Mouse (Mus musculus): ENCODE data around the gene Syt3. TPM values are rescaled to one million over a fixed set of nuclear protein-coding genes. Genes with fewer than 3 reads are reported as not detected.

Syt3 gene
- polyA plus RNA-seq, 1 experiment from 2014 or later = 2.1 TPM

DNA sequence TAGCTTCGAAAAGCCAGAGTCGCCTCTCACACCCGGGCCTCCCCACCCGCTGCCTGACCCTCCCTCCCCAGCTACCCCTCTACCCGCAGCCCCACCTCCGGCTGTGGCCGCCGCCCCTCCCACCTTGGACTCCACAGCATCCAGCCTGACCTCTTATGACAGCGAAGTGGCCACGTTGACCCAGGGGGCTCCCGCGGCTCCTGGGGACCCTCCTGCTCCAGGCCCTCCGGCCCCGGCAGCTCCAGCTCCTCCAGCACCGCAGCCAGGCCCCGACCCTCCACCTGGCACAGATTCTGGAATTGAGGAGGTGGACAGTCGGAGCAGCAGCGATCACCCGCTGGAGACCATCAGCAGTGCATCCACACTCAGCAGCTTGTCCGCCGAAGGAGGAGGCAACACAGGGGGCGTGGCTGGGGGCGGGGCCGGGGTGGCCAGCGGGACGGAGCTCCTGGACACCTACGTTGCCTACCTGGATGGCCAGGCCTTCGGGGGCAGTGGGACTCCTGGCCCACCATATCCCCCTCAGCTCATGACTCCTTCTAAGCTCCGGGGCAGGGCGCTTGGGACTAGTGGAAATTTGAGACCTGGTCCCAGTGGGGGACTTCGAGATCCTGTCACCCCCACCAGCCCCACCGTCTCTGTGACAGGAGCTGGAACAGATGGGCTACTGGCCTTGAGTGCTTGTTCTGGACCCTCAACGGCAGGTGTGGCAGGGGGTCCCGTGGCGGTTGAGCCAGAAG lies 30.1 kb upstream of the Syt3 start:
- ATAC-seq (ENCODE audit: insufficient number of reproducible peaks, low FRiP score, low TSS enrichment, low read depth) (no peak), DNase-seq (ENCODE audit: low spot score) (no peak)
- Histone ChIP-seq H3K27ac (replicated peaks; ENCODE audit: low read depth, low read length) (no peak overlapping the region), H3K4me2 (ENCODE audit: low read depth, severe bottlenecking) (peak overlapping the region; percentile 16; the same call in 1 of the 2 replicates), H3K4me3 (ENCODE audit: low read depth, low read length) (peak overlapping the region; percentile 3; the same call in 1 of the 2 replicates), H3K27me3 (ENCODE audit: control insufficient read depth, insufficient read depth, low read length) (peaks cover 90% of the 10 kb centered on the region), H3K9me3 (ENCODE audit: control insufficient read depth, low read length) (no peaks in the 10 kb centered on the region), H3K9ac (ENCODE audit: low read length) (no peak overlapping the region), H3K36me3 (ENCODE audit: control insufficient read depth, insufficient read depth, low read length) (no peaks in the 10 kb centered on the region), H3K4me1 (ENCODE audit: control insufficient read depth, insufficient read depth, low read length) (peaks cover 16% of the 10 kb centered on the region; the same call in 1 of the 2 replicates)
- 1% methylated on average over 34 of the region's 35 CpGs for WGBS

DNA sequence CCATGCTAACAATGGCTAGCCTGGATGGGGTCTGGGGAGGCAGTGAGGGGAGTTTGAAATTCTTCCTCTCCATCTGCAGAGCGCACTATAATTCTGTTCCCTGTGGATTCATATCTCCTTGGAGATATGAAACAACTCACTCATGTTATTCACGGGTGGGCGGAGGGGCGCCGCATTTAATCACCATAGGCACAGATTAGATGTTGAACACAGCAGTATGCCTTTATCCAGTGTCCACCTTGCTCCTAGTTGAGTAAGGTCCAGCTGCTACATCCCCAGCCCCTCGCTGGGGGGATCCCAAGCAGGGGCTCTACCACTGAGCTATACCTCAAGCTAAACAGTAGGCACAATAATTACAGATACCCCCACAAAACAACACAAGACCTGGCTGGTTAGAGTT lies 28.5 kb upstream of the Syt3 start:
- ATAC-seq (ENCODE audit: insufficient number of reproducible peaks, low FRiP score, low TSS enrichment, low read depth) (no peak), DNase-seq (ENCODE audit: low spot score) (no peak)
- H3K4me3 ChIP-seq (ENCODE audit: low read depth, low read length) = no peak overlapping the region
- no peak overlapping the region for H3K4me2 ChIP-seq (ENCODE audit: low read depth, severe bottlenecking)
- peaks cover 16% of the 10 kb centered on the region; the same call in 1 of the 2 replicates for H3K4me1 ChIP-seq (ENCODE audit: control insufficient read depth, insufficient read depth, low read length)
- no peaks in the 10 kb centered on the region for H3K36me3 ChIP-seq (ENCODE audit: control insufficient read depth, insufficient read depth, low read length)
- H3K9me3 ChIP-seq (ENCODE audit: control insufficient read depth, low read length) = no peaks in the 10 kb centered on the region
- peaks cover 91% of the 10 kb centered on the region for H3K27me3 ChIP-seq (ENCODE audit: control insufficient read depth, insufficient read depth, low read length)
- no peak overlapping the region for H3K9ac ChIP-seq (ENCODE audit: low read length)
- 80% methylated on average over 6 of the region's 6 CpGs for WGBS
- no peak overlapping the region for H3K27ac ChIP-seq (replicated peaks; ENCODE audit: low read depth, low read length)

DNA sequence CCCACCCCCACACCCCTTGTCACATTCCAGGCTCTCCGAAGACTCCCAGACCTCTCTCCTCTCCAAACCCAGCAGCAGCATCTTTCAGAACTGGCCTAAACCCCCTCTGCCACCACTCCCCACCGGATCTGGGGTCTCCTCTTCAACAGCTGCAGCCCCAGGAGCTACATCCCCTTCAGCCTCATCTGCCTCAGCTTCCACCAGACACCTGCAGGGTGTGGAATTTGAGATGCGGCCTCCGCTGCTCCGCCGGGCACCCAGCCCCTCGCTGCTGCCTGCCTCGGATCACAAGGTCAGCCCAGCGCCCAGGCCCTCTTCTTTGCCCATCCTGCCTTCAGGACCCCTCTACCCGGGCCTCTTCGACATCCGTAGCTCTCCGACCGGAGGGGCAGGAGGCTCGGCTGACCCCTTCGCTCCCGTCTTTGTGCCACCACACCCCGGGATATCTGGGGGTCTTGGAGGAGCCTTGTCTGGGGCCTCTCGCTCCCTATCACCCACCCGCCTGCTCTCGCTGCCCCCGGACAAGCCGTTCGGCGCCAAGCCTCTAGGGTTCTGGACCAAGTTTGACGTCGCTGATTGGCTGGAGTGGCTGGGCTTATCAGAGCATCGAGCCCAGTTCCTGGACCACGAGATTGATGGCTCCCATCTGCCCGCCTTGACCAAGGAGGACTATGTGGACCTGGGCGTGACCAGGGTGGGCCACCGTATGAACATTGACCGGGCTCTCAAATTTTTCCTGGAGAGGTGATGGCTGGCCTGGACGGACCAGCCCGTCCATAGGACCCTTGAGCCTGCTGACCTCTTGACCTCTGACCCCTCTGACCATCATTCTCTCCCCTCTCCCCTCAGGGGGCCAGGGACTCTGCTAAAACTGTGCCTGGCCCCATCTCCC lies 27.1 kb upstream of the Syt3 start:
- no peak for DNase-seq (ENCODE audit: low spot score)
- H3K27ac ChIP-seq (replicated peaks; ENCODE audit: low read depth, low read length) = no peak overlapping the region
- H3K36me3 ChIP-seq (ENCODE audit: control insufficient read depth, insufficient read depth, low read length) = no peaks in the 10 kb centered on the region
- H3K9me3 ChIP-seq (ENCODE audit: control insufficient read depth, low read length) = no peaks in the 10 kb centered on the region
- no peak overlapping the region for H3K4me3 ChIP-seq (ENCODE audit: low read depth, low read length)
- no peak overlapping the region for H3K9ac ChIP-seq (ENCODE audit: low read length)
- H3K4me2 ChIP-seq (ENCODE audit: low read depth, severe bottlenecking) = no peak overlapping the region
- peaks cover 12% of the 10 kb centered on the region; the same call in 1 of the 2 replicates for H3K4me1 ChIP-seq (ENCODE audit: control insufficient read depth, insufficient read depth, low read length)
- no peak for ATAC-seq (ENCODE audit: insufficient number of reproducible peaks, low FRiP score, low TSS enrichment, low read depth)
- 2% methylated on average over 35 of the region's 35 CpGs for WGBS
- peaks cover 88% of the 10 kb centered on the region for H3K27me3 ChIP-seq (ENCODE audit: control insufficient read depth, insufficient read depth, low read length)

DNA sequence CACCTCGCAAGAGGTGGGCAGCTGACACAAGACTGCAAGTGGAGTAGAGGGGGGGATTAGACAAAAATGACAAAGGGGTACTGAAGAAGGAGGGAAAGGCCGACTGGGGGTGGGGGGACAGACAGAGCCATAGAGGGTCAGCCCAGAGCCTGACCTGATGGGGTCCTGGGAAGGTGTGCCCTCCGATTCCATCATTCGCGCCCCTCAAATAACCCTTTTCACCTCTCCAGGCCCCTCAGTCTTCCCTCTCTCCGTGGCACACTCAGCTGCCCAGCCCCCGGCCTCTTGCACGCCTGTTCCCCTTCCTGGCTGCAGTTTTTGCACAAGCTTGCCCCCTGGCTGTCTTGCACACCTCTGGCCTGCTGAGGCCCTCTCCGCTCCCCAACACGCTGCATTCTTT lies 26.4 kb upstream of the Syt3 start:
- peaks cover 12% of the 10 kb centered on the region; the same call in 1 of the 2 replicates for H3K4me1 ChIP-seq (ENCODE audit: control insufficient read depth, insufficient read depth, low read length)
- H3K4me2 ChIP-seq (ENCODE audit: low read depth, severe bottlenecking) = no peak overlapping the region
- no peak overlapping the region for H3K27ac ChIP-seq (replicated peaks; ENCODE audit: low read depth, low read length)
- no peaks in the 10 kb centered on the region for H3K36me3 ChIP-seq (ENCODE audit: control insufficient read depth, insufficient read depth, low read length)
- WGBS = 17% methylated on average over 10 of the region's 10 CpGs
- H3K9ac ChIP-seq (ENCODE audit: low read length) = no peak overlapping the region
- peaks cover 87% of the 10 kb centered on the region for H3K27me3 ChIP-seq (ENCODE audit: control insufficient read depth, insufficient read depth, low read length)
- ATAC-seq (ENCODE audit: insufficient number of reproducible peaks, low FRiP score, low TSS enrichment, low read depth) (no peak), DNase-seq (ENCODE audit: low spot score) (no peak)
- no peaks in the 10 kb centered on the region for H3K9me3 ChIP-seq (ENCODE audit: control insufficient read depth, low read length)
- H3K4me3 ChIP-seq (ENCODE audit: low read depth, low read length) = no peak overlapping the region

- DNase-seq (ENCODE audit: low spot score) (no peak), ATAC-seq (ENCODE audit: insufficient number of reproducible peaks, low FRiP score, low TSS enrichment, low read depth) (no peak)
- no peak overlapping the region for H3K9ac ChIP-seq (ENCODE audit: low read length)
- H3K27me3 ChIP-seq (ENCODE audit: control insufficient read depth, insufficient read depth, low read length) = peaks cover 87% of the 10 kb centered on the region
- H3K4me1 ChIP-seq (ENCODE audit: control insufficient read depth, insufficient read depth, low read length) = peaks cover 12% of the 10 kb centered on the region; the same call in 1 of the 2 replicates
- H3K27ac ChIP-seq (replicated peaks; ENCODE audit: low read depth, low read length) = no peak overlapping the region
- H3K36me3 ChIP-seq (ENCODE audit: control insufficient read depth, insufficient read depth, low read length) = no peaks in the 10 kb centered on the region
- no peaks in the 10 kb centered on the region for H3K9me3 ChIP-seq (ENCODE audit: control insufficient read depth, low read length)
- H3K4me3 ChIP-seq (ENCODE audit: low read depth, low read length) = no peak overlapping the region
- 10% methylated on average over 5 of the region's 5 CpGs for WGBS
- no peak overlapping the region for H3K4me2 ChIP-seq (ENCODE audit: low read depth, severe bottlenecking)
These were observed 25.9 kb upstream of the Syt3 start for GRCm38 (mm10) chr7:44358012-44358411.

- no peak overlapping the region for H3K4me3 ChIP-seq (ENCODE audit: low read depth, low read length)
- DNase-seq (ENCODE audit: low spot score) = no peak
- no peak for ATAC-seq (ENCODE audit: insufficient number of reproducible peaks, low FRiP score, low TSS enrichment, low read depth)
- H3K9ac ChIP-seq (ENCODE audit: low read length) = no peak overlapping the region
- H3K27ac ChIP-seq (replicated peaks; ENCODE audit: low read depth, low read length) = no peak overlapping the region
- no peaks in the 10 kb centered on the region for H3K36me3 ChIP-seq (ENCODE audit: control insufficient read depth, insufficient read depth, low read length)
- 0 out of 2 replicates have a peak, but pooled peaks cover 7% of the 10 kb centered on the region for H3K4me1 ChIP-seq (ENCODE audit: control insufficient read depth, insufficient read depth, low read length)
- peak overlapping the region; percentile 71 for H3K4me2 ChIP-seq (ENCODE audit: low read depth, severe bottlenecking)
- H3K27me3 ChIP-seq (ENCODE audit: control insufficient read depth, insufficient read depth, low read length) = peaks cover 77% of the 10 kb centered on the region
- WGBS = 1% methylated on average over 16 of the region's 26 CpGs
- H3K9me3 ChIP-seq (ENCODE audit: control insufficient read depth, low read length) = no peaks in the 10 kb centered on the region
These were observed 24.8 kb upstream of the Syt3 start for GRCm38 (mm10) chr7:44358886-44359654.

GRCm38 (mm10) chr7:44359908-44360672 lies 23.8 kb upstream of the Syt3 start:
- DNase-seq (ENCODE audit: low spot score) (peak; percentile 91), ATAC-seq (ENCODE audit: insufficient number of reproducible peaks, low FRiP score, low TSS enrichment, low read depth) (peak; percentile 61)
- no peak overlapping the region for H3K27ac ChIP-seq (replicated peaks; ENCODE audit: low read depth, low read length)
- no peaks in the 10 kb centered on the region for H3K9me3 ChIP-seq (ENCODE audit: control insufficient read depth, low read length)
- H3K9ac ChIP-seq (ENCODE audit: low read length) = peak overlapping the region; percentile 45
- H3K27me3 ChIP-seq (ENCODE audit: control insufficient read depth, insufficient read depth, low read length) = peaks cover 67% of the 10 kb centered on the region
- peak overlapping the region; percentile 71 for H3K4me2 ChIP-seq (ENCODE audit: low read depth, severe bottlenecking)
- peak overlapping the region; percentile 35 for H3K4me3 ChIP-seq (ENCODE audit: low read depth, low read length)
- no peaks in the 10 kb centered on the region for H3K36me3 ChIP-seq (ENCODE audit: control insufficient read depth, insufficient read depth, low read length)
- 0 out of 2 replicates have a peak, but pooled peaks cover 7% of the 10 kb centered on the region for H3K4me1 ChIP-seq (ENCODE audit: control insufficient read depth, insufficient read depth, low read length)
- under 1% methylated on average over 54 of the region's 54 CpGs for WGBS

All from limb, embryonic 11.5 days (tissue).